Mouse (Mus musculus) kidney, postnatal 0 days (tissue): ENCODE measurements around the gene Sv2b. TPM values are rescaled to one million over a fixed set of nuclear protein-coding genes. Genes with fewer than 3 reads are reported as not detected.

Source experiments
- ATAC-seq: fragments of 200-750 bp; cut with Nextera tagmentation; replicated peaks from 2 replicates; pipeline ENCODE4 v1.8.0; 2017; ENCODE audit warnings: low read depth, moderate number of reproducible peaks, moderate TSS enrichment, moderate library complexity; ENCODE audit not compliant: low FRiP score
- DNase-seq: peaks from one replicate; pipeline ENCODE4 v3.0.0-alpha.2; 2016; ENCODE audit warnings: low spot score
- H3K27ac ChIP-seq: fragments of 300-500 bp; sonication (generic); 2 replicates; pipeline ENCODE4 v1.5.1; 2014; ENCODE audit warnings: mild to moderate bottlenecking
- H3K27me3 ChIP-seq: fragments of 300-500 bp; sonication (generic); 2 replicates; pipeline ENCODE4 v1.6.1; 2014; ENCODE audit warnings: low read length, mixed read lengths; ENCODE audit not compliant: insufficient read depth
- H3K36me3 ChIP-seq: fragments of 300-500 bp; sonication (generic); 2 replicates; pipeline ENCODE4 v1.6.1; 2014; ENCODE audit warnings: low read length, mixed read lengths; ENCODE audit not compliant: insufficient read depth
- H3K4me1 ChIP-seq: fragments of 300-500 bp; sonication (generic); replicated peaks from 2 replicates; pipeline ENCODE4 v1.6.1; 2014; ENCODE audit warnings: antibody characterized with exemption, low read length, mixed read lengths; ENCODE audit not compliant: insufficient read depth
- H3K4me2 ChIP-seq: fragments of 300-500 bp; sonication (generic); 2 replicates; pipeline ENCODE4 v1.6.1; 2014; ENCODE audit warnings: mild to moderate bottlenecking, low read length, moderate library complexity, mixed read lengths
- H3K4me3 ChIP-seq: fragments of 300-500 bp; sonication (generic); replicated peaks from 2 replicates; pipeline ENCODE4 v1.5.1; 2014; ENCODE audit warnings: low read depth, low read length
- H3K9ac ChIP-seq: fragments of 300-500 bp; sonication (generic); 2 replicates; pipeline ENCODE4 v1.6.1; 2014; ENCODE audit warnings: low read depth, low read length
- H3K9me3 ChIP-seq: fragments of 300-500 bp; sonication (generic); replicated peaks from 2 replicates; pipeline ENCODE4 v1.6.1; 2016; ENCODE audit warnings: low read length, inconsistent platforms, mixed read lengths
- CTCF ChIP-seq: IDR thresholded peaks from 2 replicates; pipeline ENCODE4 v1.5.1; 2016; ENCODE audit warnings: antibody characterized with exemption, low read depth, mild to moderate bottlenecking, moderate library complexity
- WGBS: fragments of 180-500 bp; shearing (Covaris S2); extraction: QIAGEN DNeasy Blood & Tissue Kit; methylation state at CpG from one replicate; pipeline ENCODE4 v1.1.7; 2014; 5-methylcytosine and 5-hydroxymethylcytosine counted together
- polyA plus RNA-seq: library from polyadenylated mRNA; unstranded; fragments of >200 nt; fragmentation: Nextera tagmentation; extraction: Ambion mirVana; gene quantifications from 2 replicates; pipeline ENCODE4 v1.2.1, GENCODE M21; 2015

The Sv2b gene
- polyA plus RNA-seq, 1 experiment from 2014 or later = 0.68 TPM

DNA sequence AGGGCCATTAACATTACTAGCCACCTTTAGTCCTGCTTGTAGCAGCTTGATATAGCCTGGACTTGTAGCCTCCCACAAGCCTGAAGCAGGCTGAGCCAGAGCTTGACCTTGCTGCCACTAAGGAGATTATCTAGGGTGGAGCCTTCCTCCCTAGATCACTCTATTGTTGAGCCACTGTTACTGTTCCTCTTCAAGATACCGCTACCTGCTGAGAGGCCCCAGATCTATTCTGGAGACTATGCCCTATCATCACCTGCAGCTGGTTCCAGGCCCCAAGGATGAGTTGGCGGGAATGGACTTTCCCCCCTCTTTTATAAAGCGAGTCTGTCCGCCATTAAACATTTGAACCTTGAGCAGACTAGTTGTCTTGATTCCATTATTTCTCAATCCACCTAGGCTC is 181.0 kb downstream of the Sv2b start:
- TF ChIP-seq CTCF = no peak
- Histone ChIP-seq H3K9me3 (no peaks in the 10 kb centered on the region), H3K27me3 (no peaks in the 10 kb centered on the region), H3K27ac (no peak overlapping the region), H3K36me3 (no peaks in the 10 kb centered on the region), H3K4me2 (no peak overlapping the region), H3K4me3 (no peak overlapping the region), H3K9ac (no peak overlapping the region), H3K4me1 (no peaks in the 10 kb centered on the region)
- DNase-seq (no peak), ATAC-seq (no peak)
- 91% methylated on average over 4 of the region's 4 CpGs for WGBS

DNA sequence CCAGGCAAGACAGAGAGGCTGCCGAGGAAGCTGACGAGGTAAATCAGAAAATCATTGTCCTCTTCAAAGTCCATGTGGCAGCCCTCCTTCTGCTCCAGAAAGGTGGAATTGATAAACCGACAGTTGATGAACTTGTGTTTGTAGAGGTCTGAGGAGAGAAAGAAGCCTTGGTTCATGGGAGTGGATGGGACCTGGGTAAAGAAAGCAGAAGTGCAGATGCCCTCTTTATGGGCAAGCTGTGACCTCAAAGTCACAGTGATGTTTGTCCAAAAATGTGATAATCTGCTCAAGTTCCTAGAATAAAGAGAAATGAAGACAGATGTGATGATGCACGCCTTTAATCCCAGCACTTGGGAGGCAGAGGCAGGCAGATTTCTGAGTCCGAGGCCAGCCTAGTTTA is 185.0 kb downstream of the Sv2b start:
- H3K9me3 ChIP-seq = no peaks in the 10 kb centered on the region
- no peak overlapping the region for H3K27ac ChIP-seq
- H3K4me1 ChIP-seq = no peaks in the 10 kb centered on the region
- 86% methylated on average over 5 of the region's 5 CpGs for WGBS
- TF ChIP-seq CTCF = no peak
- no peaks in the 10 kb centered on the region for H3K36me3 ChIP-seq
- H3K27me3 ChIP-seq = no peaks in the 10 kb centered on the region
- no peak for DNase-seq
- ATAC-seq = no peak
- no peak overlapping the region for H3K9ac ChIP-seq
- no peak overlapping the region for H3K4me3 ChIP-seq
- H3K4me2 ChIP-seq = no peak overlapping the region

DNA sequence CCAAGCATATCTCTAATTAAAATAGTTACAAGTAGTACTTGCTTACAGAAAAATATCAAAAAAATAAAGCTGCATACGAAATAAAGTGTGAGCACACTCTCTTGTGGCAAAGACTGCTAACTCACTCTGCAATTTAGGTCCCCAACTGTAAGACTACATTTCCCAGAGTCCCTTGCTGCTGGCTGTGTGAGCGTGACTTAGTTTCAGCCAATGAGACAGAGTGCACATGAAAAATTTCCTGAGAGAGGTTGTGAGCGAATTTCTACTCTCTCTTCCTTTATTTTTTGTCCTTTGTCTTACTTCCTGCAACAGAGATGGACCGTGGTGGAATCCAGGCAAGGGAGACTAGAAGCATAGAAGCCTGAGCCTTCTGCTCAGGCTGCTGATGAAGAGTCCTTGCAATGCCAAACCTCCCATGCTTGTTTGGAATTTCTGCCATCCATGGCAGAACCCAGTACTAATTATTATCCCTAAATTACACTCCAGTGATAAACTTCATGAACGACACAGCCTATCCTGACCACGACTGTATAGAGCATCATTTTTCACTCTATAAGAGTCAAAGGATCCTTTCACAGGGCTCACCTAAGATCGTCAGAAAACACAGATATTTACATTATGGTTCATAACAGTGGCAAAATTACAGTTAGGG is 190.9 kb downstream of the Sv2b start:
- H3K9me3 ChIP-seq = no peaks in the 10 kb centered on the region
- H3K4me3 ChIP-seq = no peak overlapping the region
- H3K27me3 ChIP-seq = no peaks in the 10 kb centered on the region
- WGBS = 48% methylated on average over 7 of the region's 7 CpGs
- ATAC-seq = 0 out of 2 replicates have a peak, but pooled peaks have one; percentile 61
- no peaks in the 10 kb centered on the region for H3K4me1 ChIP-seq
- no peak for TF ChIP-seq CTCF
- peak overlapping the region; percentile 42 for H3K4me2 ChIP-seq
- peak; percentile 77 for DNase-seq
- no peak overlapping the region for H3K9ac ChIP-seq
- no peaks in the 10 kb centered on the region for H3K36me3 ChIP-seq
- H3K27ac ChIP-seq = no peak overlapping the region

DNA sequence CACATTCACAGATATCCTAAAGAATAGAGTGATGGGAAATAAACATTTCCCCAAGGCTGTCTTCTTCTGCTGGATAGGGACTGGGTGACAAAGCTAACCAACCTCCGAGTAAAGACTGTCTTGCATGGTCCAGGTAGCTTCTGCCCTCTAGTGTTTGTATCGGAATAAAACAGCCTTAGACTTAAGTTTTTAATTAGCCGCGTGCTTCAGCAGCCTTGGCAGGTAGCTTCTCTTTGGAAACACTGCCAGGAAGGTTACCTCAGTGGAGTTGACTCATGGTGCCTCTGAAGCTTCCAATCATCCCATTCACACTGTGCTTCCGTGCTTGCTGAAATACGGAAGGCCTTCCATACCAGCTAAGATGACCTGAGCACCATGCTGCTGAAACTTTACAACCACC is 198.4 kb downstream of the Sv2b start:
- no peaks in the 10 kb centered on the region for H3K4me1 ChIP-seq
- no peak overlapping the region for H3K9ac ChIP-seq
- TF ChIP-seq CTCF = peak; percentile 92
- H3K27ac ChIP-seq = no peak overlapping the region
- ATAC-seq (no peak), DNase-seq (peak; percentile 89)
- H3K9me3 ChIP-seq = no peaks in the 10 kb centered on the region
- 10% methylated on average over 6 of the region's 6 CpGs for WGBS
- H3K36me3 ChIP-seq = no peaks in the 10 kb centered on the region
- H3K27me3 ChIP-seq = no peaks in the 10 kb centered on the region
- no peak overlapping the region for H3K4me3 ChIP-seq
- no peak overlapping the region for H3K4me2 ChIP-seq

DNA sequence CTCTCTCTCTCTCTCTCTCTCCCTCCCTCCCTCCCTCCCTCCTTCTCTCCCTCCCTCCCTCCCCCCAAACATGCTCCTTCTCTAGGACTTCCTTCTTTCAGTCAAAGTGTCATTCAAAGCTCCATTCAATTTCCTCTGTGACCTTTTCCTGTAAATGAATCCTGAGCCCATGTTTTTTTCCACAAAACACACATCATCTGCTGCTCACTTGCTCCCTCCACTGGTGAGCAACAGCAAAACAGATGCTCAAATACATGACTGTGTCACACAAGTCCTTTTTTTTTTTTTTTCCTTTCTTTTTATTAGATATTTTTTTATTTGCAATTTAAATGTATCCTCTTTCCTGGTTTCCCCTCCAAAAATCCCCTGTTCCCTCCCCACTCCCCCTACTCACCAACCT is 201.6 kb downstream of the Sv2b start:
- TF ChIP-seq CTCF = peak; percentile 73
- Histone ChIP-seq H3K4me1 (no peaks in the 10 kb centered on the region), H3K9me3 (no peaks in the 10 kb centered on the region), H3K27ac (no peak overlapping the region), H3K36me3 (no peaks in the 10 kb centered on the region), H3K4me2 (no peak overlapping the region), H3K4me3 (no peak overlapping the region), H3K9ac (no peak overlapping the region), H3K27me3 (no peaks in the 10 kb centered on the region)
- DNase-seq (peak; percentile 73), ATAC-seq (no peak)

DNA sequence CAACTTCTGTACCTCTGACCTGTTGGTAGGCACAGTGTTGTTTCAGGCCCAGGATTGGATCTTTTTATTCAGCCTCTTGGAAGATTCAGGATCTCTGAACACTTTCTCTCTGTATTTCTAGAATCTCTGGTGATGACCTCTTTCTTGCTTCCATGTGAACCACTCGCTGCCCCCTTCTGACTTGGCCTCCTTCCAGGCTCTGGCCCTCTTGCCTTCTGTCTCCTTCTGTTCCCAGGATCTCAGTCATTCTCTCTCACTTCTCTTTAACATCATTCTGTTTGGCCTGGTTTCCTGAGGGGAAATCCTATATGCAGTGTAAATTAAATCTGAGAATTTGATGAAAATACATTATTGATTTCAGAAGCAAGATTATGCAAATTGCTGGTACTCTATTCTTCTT is 205.2 kb downstream of the Sv2b start:
- ATAC-seq (no peak), DNase-seq (no peak)
- no peaks in the 10 kb centered on the region for H3K36me3 ChIP-seq
- H3K27me3 ChIP-seq = no peaks in the 10 kb centered on the region
- H3K4me3 ChIP-seq = no peak overlapping the region
- 43% methylated on average over 1 of the region's 1 CpGs for WGBS
- H3K4me2 ChIP-seq = no peak overlapping the region
- no peaks in the 10 kb centered on the region for H3K4me1 ChIP-seq
- TF ChIP-seq CTCF = no peak
- H3K9ac ChIP-seq = no peak overlapping the region
- H3K9me3 ChIP-seq = no peaks in the 10 kb centered on the region
- no peak overlapping the region for H3K27ac ChIP-seq
